Mouse (Mus musculus) T-helper 1 cell (primary cell): ENCODE data around the gene Coro2a.
"Not testable (repeated sequence)": the region's sequence is repeated elsewhere in the genome, so short reads cannot be mapped to it uniquely, and the experiment has no call there.

Experiments used
- in situ Hi-C: fragments of 300-600 bp; cut with MboI, MseI; formaldehyde crosslinking; loops from one replicate; pipeline ENCODE4 v1.15.1; 2025; ENCODE audit warnings: high pct_unique_total_duplicates

Gene Coro2a

GRCm38 (mm10) chr4:46601844-46602423 is at the start of gene Coro2a:
Coro2a (minus strand) TSS chr4:46602202.
- in situ Hi-C loops = no loop called here

GRCm38 (mm10) chr4:46650086-46650753 is 48.2 kb upstream of the Coro2a start, which contains the start of gene Tbc1d2:
Tbc1d2 (minus strand) TSS chr4:46650209.
- in situ Hi-C loops = no loop called here

GRCm38 (mm10) chr4:46649161-46649560 is 47.2 kb upstream of the Coro2a start:
- in situ Hi-C loops = loop anchor here (5.0 kb wide), 1 partner anchor 37 kb away; no protein-coding TSS in a partner anchor

DNA sequence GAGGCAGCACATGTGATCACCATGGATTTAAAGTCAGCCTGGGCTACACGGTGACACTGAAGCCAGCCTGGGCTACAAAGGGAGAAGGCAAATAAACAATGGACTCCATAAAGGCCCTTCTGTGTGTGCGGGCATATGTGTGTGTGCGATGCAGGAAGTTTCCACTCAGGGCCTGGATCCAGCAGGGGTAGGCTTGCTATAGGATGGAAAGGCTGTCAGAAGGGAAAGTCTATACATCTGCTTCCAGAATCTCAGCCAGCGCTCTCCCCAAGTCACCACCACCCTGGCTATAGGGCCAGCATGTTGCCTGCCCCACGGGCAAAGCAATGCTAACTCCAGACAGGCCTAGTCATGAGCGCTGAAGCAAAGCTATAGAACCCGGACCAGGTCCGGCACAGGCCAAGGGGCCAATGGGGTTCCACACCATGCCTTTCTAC is 41.7 kb upstream of the Coro2a start:
- in situ Hi-C loops = no loop called here

- in situ Hi-C loops = no loop called here
Measured at GRCm38 (mm10) chr4:46642924-46643675, 41.1 kb upstream of the Coro2a start.

- in situ Hi-C loops = no loop called here
Measured at GRCm38 (mm10) chr4:46641283-46641682, 39.3 kb upstream of the Coro2a start.

GRCm38 (mm10) chr4:46639866-46640265 is 37.9 kb upstream of the Coro2a start:
- in situ Hi-C loops = no loop called here

DNA sequence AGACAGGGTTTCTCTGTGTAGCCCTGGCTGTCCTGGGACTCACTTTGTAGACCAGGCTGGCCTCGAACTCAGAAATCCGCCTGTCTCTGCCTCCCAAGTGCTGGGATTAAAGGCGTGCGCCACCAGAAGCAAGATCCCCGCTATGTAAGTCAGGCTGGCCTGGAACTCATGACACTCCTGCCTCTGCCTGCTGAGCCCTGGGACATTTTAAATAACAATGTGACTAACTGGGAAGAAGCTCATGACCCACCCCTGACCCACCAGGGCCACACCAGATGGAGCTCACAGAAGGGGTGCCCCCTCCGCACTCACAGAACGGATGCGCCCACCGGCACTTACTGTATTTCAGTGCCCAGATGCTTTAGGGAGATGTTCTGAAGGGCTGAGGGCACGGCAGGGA is 35.2 kb upstream of the Coro2a start:
- in situ Hi-C loops = not testable (repeated sequence)

DNA sequence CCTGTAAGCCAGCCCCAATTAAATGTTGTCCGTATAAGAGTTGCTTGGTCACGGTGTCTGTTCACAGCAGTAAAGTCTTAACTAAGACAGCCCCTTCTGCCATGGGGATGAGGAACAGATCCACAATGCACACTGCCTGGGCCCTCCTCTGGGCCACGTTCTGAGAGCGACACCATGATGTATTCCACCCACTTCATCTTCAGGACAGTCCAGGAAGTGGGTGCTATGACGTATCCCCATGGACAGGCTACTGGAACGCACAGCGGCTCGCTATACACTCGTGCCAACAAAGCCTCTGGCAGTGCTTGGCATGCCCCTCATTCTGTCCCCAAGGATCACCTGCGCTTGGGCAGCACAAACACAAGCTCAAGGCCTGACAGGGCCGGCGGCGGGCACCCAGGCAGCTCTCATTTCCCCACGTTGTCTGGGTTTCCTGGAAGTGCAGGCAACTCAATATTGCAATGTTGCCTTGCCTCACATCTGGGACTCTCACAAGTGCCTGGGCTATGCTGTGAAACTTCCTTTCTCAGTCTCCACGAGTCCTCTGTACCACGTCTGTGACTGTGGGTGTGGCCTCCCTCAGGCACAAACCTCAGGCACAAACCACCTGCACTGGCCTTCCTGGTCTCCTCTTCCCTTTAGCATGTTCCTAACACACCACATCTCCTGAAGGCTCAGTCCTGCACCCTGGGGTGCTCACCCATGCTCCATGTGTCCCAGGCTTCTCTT is 33.9 kb upstream of the Coro2a start:
- in situ Hi-C loops = no loop called here

DNA sequence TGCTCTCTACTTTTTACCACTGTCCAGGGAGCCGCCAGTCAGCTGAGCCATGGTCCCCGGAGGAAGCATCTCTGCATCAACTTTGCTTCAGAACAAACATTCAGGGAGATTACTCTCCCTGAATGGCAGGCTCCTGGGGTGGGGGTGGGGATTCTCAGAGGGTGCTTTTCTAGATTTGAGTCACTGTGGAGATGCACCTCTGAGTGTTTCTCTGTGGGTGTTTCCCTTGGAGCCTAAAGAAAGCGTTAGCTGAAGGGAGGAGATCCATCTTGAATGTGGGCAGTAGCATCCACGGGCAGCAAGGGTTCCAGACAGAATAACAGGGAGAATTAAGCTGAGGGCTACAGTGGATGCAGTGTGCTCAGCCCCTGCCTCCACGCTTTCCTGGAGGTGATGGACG is 32.9 kb upstream of the Coro2a start:
- in situ Hi-C loops = no loop called here

DNA sequence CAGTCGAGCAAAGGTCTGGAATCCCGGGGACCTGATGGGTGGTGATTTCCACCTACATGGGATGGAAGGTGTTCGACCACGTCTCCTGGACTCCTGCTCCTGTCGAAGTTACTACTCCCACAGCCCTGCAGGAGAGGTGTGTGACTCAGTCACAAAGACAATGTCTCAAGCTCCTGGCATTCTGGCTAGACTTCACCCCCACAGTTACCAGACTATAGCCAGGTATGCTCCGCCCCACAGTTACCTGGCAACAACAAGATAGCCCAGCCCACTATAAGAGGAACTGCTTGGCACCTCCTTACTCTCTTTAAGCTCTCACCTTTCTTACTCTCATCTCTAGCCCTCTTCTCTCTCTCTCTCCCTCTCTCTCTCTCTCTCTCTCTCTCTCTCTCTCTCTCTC is 31.6 kb upstream of the Coro2a start:
- in situ Hi-C loops = not testable (repeated sequence)

DNA sequence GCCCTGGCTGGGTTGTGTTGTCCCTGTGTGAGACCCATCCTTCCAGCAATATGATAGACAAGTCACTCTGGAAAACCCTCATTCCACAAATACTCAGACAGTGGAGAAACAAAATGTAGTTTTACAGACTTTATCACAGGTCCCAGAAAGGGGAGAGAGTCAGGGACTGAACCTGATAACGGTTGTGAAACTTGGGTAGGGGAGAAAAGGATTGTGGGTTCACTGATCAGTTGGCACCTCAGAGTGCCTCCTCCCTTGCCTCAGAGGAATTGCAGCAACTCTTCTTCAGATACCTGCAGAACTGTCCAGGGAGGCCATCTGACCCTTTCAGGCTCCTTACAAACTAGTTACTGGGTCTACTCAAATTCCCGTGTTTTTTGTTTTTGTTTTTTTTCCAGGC is 30.5 kb upstream of the Coro2a start:
- in situ Hi-C loops = no loop called here

DNA sequence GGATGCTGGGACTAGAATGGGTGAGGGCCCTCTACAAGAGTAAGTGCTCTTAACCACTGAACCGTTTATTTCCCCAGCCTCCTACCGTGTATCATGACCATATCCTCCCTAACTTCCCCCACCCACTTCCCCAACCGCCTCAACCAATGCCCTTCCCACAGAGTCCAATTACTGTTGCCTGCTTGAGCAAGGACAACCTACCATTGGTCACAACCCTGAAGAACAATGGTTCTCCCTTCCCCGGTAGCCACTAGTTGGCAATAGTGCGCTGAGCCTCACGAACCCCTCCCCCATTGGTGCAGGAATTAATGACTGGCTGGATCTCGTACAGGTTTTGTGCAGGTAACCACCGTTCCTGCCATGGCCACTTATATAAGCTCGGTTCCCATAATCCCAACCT is 28.4 kb upstream of the Coro2a start:
- in situ Hi-C loops = no loop called here

GRCm38 (mm10) chr4:46628873-46629272 is 26.9 kb upstream of the Coro2a start:
- in situ Hi-C loops = no loop called here

GRCm38 (mm10) chr4:46628081-46628480 is 26.1 kb upstream of the Coro2a start:
- in situ Hi-C loops = no loop called here

DNA sequence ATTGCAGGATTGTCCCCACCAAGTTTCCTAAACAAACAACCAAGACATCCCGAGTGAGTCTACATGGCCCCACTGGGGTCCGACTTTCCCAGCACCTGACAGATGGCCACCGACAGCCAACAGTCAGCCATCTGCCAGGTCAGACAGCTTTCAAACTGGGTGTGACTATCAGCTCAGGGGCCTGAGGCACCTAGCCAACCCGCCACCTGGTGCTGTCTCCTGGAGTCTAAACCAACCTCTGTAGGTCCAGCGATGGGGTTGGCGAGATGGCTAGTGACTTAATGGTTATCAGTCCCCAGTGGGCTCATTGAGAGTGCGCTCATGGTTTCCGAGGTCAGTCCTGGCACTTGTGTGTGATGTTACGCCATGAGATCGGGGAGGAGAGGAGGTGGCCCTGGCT is 23.1 kb upstream of the Coro2a start:
- in situ Hi-C loops = no loop called here

- in situ Hi-C loops = no loop called here
Measured at GRCm38 (mm10) chr4:46623007-46623406, 21.0 kb upstream of the Coro2a start.

DNA sequence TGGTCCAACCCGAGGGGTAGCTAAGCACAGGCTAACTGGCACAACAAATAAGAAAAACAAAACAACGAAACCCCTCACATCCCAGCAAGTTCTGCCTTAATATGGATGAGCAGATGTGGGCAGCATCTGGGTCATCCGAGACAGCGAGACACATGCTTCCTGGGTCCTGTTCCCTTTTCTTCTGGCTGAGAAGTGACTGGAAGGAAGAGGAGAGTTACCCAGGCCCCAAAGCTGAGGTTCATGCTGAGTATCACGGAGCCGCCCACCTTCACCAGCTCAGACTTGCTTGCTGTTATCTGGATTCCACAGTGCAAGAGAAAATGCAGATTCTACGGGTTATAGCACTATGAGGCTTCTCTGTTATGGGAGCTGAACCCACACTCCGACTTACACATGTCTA is 18.9 kb upstream of the Coro2a start:
- in situ Hi-C loops = no loop called here

DNA sequence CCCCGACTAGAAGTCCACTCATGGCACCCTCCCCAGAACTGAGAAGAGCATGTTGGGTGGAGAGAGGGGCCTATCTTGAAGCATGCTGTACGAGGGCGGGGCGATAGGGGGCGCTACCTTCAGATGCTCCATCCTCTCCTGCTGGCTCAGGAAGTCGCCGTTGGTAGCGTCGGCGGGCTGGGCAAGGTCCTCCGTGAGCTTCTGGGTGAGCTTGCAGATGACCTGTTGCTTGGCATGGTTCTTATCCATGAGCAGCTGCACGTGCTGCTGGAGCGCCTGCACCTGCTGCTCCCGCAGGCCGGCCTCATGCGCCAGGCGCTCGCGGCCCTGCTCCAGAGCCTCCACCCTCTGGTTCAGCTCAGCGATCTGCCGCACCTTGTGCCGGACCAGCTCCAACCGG is 18.3 kb upstream of the Coro2a start:
- in situ Hi-C loops = no loop called here

GRCm38 (mm10) chr4:46618196-46618817 is 16.3 kb upstream of the Coro2a start:
- in situ Hi-C loops = loop anchor here (5.0 kb wide), 1 partner anchor 429 kb away; no protein-coding TSS in a partner anchor

- in situ Hi-C loops = loop anchor here (5.0 kb wide), 1 partner anchor 430 kb away; no protein-coding TSS in a partner anchor
Measured at GRCm38 (mm10) chr4:46617408-46617807, 15.4 kb upstream of the Coro2a start.
